Mouse (Mus musculus): ENCODE measurements around the gene Gm47289.

- TF ChIP-seq POLR2A (IDR thresholded peaks at IDR 0.05; ENCODE audit: borderline replicate concordance, extremely low read depth, insufficient read depth, insufficient read length, poor library complexity, severe bottlenecking) (no peak), CTCF (IDR thresholded peaks at IDR 0.05; ENCODE audit: borderline replicate concordance, extremely low read depth, insufficient read depth, insufficient read length) (no peak)
These were observed 46.8 kb downstream of the Gm47289 start for GRCm38 (mm10) chr9:119205756-119206155.

All from brain, embryonic 14.5 days (tissue).